Mouse (Mus musculus) heart, adult 11 months (tissue): Measurements from ENCODE around the gene Ubl7.

Experiments used
- DNase-seq: peaks from one replicate; pipeline ENCODE4 v3.0.0; 2022

The Ubl7 gene

GRCm38 (mm10) chr9:57922381-57922780 is 11.6 kb downstream of the Ubl7 start:
- DNase-seq, result peak; percentile 87

- DNase-seq, result peak; percentile 71
Observed at GRCm38 (mm10) chr9:57923046-57923445, 12.3 kb downstream of the Ubl7 start.

GRCm38 (mm10) chr9:57931166-57931767 is 20.5 kb downstream of the Ubl7 start:
- DNase-seq, result peak; percentile 85

- DNase-seq, result peak; percentile 70
Observed at GRCm38 (mm10) chr9:57932253-57932652, 21.5 kb downstream of the Ubl7 start.

DNA sequence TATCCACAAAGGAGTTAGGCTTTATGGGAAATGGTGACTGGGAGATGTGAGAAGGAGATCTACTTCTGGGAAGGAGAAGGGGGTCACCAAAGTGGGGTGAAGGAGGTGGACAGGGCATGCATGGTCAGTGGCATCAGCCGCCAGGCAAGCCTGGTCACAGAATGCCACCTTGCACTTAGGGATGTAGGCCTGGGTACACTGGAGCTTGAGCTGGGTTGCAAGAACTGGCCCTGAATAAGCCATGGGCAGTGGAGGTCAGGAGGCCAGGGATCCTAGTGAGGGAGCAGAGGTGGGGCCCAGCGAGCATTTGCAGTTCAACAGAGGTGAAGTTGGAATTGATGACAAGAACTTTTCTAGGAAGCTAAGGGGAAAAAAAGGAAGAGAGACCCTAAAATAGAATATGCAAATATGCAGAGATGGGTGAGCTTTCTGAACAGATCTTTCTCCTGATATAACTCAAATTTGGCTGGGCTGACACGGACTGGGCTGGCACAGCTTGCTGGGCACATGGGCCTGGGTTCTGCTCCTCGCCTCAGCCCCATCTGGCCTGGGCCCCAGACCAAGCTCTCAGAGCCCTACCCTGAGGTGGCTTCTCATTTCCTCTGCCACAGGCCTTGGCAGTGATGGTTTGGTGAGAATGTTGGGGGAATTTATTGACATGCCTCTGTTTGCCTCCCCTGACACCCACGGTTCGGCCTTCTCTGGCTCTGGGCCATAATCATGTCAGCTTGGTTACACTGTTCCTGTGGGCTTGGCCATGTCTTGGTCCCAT is 22.2 kb downstream of the Ubl7 start:
- peak; percentile 85 for DNase-seq

DNA sequence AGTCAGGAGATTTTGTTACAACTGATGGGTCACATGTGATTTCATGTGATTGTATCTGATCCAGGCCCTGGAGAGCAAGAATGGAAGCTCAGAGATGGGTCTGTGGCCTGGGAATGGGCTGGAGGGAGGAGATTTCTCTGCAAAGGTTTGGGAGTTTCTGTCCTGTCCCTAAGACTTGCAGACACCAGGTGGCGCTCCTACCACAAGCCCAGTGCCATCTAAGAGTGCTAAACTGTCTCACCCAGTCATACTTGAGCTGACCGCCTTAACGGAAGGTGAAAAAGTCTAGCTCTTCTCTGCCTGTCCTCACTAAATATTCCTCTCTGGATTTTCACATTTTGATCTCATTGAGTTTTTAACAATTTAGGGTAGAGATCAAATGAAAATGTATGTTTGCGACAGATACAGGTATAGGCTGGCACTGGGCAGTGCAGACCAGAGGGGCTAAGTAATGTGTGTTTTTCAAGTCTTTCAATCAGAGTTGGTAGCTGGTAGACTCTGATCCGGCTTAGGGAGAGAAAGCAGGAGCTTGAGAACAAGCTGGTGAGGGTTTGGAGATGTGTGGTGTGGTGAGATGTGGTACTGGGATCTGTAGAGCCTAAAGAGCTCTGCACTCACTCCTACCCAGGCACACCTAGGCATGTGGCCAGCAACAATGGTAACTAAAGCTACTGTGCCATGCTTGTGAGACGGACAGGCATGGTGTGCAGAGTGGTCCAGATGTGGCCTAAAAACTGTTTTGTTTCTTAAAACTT is 25.1 kb downstream of the Ubl7 start:
- peak; percentile 96 for DNase-seq

DNA sequence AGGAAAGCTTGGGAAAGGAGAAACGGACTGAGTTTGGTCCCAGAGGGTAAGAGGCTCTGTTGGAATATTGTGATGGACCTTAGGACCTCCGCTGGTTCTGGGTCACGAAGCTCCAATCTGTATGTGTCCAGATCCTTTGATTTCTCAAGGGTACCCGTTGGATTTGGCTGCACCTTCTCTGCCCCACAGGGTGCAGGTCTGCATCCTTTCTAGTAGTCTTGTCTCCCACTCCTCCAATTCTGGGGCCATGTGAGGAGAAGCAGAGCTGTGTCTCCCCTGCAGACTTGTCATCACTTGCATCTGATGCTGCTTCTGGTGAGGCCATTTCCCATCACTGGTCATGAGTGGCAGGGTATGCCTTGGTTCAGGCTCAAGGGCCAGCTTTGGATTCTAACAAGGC is 26.4 kb downstream of the Ubl7 start:
- DNase-seq, result peak; percentile 66

GRCm38 (mm10) chr9:57937651-57938050 is 26.9 kb downstream of the Ubl7 start:
- DNase-seq, result peak; percentile 89

DNA sequence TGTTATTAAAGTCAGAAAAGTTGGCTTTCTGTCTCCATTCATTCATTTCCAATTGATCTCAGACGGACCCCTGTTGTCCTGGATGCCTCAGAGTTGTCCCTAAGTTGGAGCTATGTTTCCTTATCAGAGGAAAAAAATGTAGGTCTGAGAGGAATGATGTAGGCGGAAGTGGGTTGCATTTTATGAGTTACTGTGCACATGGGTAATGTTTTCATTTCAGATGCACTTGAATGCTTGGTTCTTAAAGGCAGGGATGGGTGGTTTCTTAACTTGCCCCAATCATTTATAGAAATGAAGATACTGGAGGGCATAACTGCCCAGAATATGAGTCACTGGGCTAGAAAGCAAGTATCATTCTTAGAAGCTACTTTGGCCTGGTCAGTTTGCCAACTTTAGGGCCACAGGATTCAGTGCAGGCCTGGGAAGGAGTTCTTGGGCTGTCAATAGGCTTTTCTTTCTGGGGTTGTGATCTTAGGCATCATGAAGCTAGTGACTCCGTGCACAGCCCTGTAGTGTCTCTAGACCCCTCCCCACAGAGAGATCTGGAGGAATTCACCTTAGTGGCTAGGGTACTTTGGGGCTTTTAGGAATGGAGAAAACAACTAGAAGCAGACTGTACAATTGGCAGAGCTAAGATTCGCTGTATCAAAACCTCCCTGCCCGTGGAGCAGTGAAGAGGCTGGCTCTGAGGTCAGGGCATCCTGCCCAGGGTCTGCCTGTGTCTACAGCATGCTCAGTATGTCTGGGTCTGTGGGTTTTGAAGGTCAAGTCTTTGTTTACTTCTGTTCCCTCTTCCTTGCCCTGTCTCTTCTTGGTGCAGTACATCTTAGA is 27.7 kb downstream of the Ubl7 start:
- DNase-seq, result peak; percentile 83

GRCm38 (mm10) chr9:57939431-57940348 is 28.9 kb downstream of the Ubl7 start, which contains the start of gene Sema7a:
Gene Sema7a (plus strand): TSS chr9:57940112.
- peak; percentile 99 for DNase-seq

- DNase-seq, result no peak
Observed at GRCm38 (mm10) chr9:57940349-57940794, 29.6 kb downstream of the Ubl7 start.

DNA sequence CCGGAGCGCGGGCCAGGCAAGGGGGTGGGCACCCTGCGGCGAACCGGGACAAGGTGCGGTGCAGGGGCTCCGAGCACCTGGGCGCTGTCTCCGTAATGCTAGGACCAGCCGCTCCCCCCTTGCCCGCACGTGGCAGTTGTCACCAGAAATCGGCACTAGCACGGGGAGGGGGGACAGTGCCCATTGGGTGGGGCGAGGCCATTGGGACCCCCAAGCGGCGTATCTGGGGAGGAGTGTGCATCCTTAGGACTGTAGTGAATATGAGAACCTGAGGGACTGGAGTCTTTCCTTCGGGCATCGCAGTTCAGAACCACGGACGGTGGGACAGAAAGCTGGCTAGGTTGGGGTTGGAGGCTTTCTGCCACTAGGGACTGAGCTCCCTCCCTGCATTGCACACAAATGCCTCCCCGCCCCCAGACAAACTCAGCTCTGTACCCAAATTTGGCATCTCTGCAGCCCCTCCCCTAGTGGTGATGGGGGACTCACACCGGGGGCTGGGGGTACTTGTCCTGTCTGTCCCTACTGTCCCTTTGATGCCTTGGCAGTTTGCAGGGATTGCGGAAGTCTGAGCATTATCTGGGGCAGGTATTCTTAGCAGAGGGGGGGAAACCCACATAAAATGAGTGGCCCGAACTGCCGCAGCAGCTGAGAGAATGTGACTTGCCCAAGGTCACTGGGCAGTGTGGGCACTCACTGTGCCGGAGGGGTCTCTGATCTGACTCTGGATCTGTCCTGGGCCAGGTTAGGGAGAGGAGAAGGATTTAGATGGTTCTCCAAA is 30.3 kb downstream of the Ubl7 start:
- peak; percentile 94 for DNase-seq

GRCm38 (mm10) chr9:57942039-57942438 is 31.3 kb downstream of the Ubl7 start:
- DNase-seq, result peak; percentile 92

DNA sequence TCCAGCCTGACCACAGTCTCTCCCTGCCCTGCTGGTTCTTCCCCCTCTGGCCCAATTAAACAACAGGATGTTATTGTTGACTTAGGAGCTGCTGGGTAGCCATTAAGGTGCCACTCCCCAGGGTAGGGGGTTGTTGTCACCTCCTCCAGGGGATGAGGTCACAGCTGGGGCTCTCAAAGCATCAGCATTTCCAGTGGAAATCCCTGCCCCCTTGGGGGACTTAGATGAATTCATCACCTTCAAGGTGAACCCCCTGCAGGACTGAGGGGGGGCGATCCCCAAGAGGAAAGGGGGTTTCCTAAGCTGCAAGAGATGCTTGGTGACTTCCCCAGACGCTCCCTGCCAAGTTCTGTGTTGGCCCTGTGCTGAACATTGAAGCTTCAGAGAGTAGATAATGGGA is 32.3 kb downstream of the Ubl7 start:
- DNase-seq, result peak; percentile 97

- peak; percentile 95 for DNase-seq
Observed at GRCm38 (mm10) chr9:57944572-57944971, 33.8 kb downstream of the Ubl7 start.

GRCm38 (mm10) chr9:57945771-57946616 is 35.2 kb downstream of the Ubl7 start:
- DNase-seq, result peak; percentile 92

- DNase-seq, result peak; percentile 94
Observed at GRCm38 (mm10) chr9:57947381-57948030, 36.7 kb downstream of the Ubl7 start.

- peak; percentile 94 for DNase-seq
Observed at GRCm38 (mm10) chr9:57948333-57948931, 37.7 kb downstream of the Ubl7 start.
